Mouse (Mus musculus) embryonic facial prominence, embryonic 14.5 days (tissue): ENCODE data around the gene Entr1. TPM values are rescaled to one million over a fixed set of nuclear protein-coding genes. Genes with fewer than 3 reads are reported as not detected.

Experiments
- polyA plus RNA-seq: library from polyadenylated mRNA; unstranded; fragments of >200 nt; fragmentation: Nextera tagmentation; extraction: Ambion mirVana; gene quantifications from 2 replicates; pipeline ENCODE4 v1.2.1, GENCODE M21; 2014

Entr1 gene
- polyA plus RNA-seq, 1 experiment from 2014 or later, result 102 TPM

Other genes starting within 250 kb of the Entr1 start
- gene Lhx3, start 181.0 kb downstream of the Entr1 start, polyA plus RNA-seq, result 1.2 and 1.4 TPM in 2 replicates
- gene Qsox2, start 151.8 kb downstream of the Entr1 start, polyA plus RNA-seq, result 17.2 and 18.4 TPM in 2 replicates
- 0.17 and 0.28 TPM in 2 replicates for gene Ccdc187, start 94.8 kb downstream of the Entr1 start, polyA plus RNA-seq
- 29.3 and 33.8 TPM in 2 replicates for gene Gpsm1, start 73.8 kb downstream of the Entr1 start, polyA plus RNA-seq
- 24.2 and 27.6 TPM in 2 replicates for gene Dnlz, start 37.2 kb downstream of the Entr1 start, polyA plus RNA-seq
- 1.3 and 2.1 TPM in 2 replicates for gene Card9, start 28.4 kb downstream of the Entr1 start, polyA plus RNA-seq
- gene Snapc4, start 8.7 kb downstream of the Entr1 start, polyA plus RNA-seq, result 20.2 and 22.9 TPM in 2 replicates
- gene Pmpca, start within 50 bp of the Entr1 start, polyA plus RNA-seq, result 71.9 and 72.3 TPM in 2 replicates
- 16.3 and 17.8 TPM in 2 replicates for gene Inpp5e, start 19.9 kb upstream of the Entr1 start, polyA plus RNA-seq
- gene Sec16a, start 55.9 kb upstream of the Entr1 start, polyA plus RNA-seq, result 38.6 and 42.0 TPM in 2 replicates
- 29.9 and 35.8 TPM in 2 replicates for gene Notch1, start 127.3 kb upstream of the Entr1 start, polyA plus RNA-seq
- gene Egfl7, start 190.7 kb upstream of the Entr1 start, polyA plus RNA-seq, result 110 and 119 TPM in 2 replicates
- gene Gm20532, start 197.3 kb upstream of the Entr1 start, polyA plus RNA-seq, result not detected in 2 replicates
- 25.1 and 26.7 TPM in 2 replicates for gene Agpat2, start 215.1 kb upstream of the Entr1 start, polyA plus RNA-seq
- 31.1 and 40.1 TPM in 2 replicates for gene Fam69b, start 239.1 kb upstream of the Entr1 start, polyA plus RNA-seq